Mouse (Mus musculus) mouse trophoblast stem cell (cell line): ENCODE measurements around the gene Dtx3.
"Not testable (repeated sequence)": the region's sequence is repeated elsewhere in the genome, so short reads cannot be mapped to it uniquely, and the experiment has no call there.

Experiments
- in situ Hi-C, 2 experiments: fragments of 300-500 bp; cut with MseI, MboI; formaldehyde crosslinking; loops; 2 replicates in 1 of 2; 3 replicates in 1 of 2; pipeline ENCODE4 v1.15.1; 2025

The Dtx3 gene

GRCm38 (mm10) chr10:127205373-127205772, 9.8 kb upstream of the Dtx3 start:
- in situ Hi-C loops = no loop called here

- in situ Hi-C loops = no loop called here
Measured at GRCm38 (mm10) chr10:127204589-127204988, 9.1 kb upstream of the Dtx3 start.

GRCm38 (mm10) chr10:127203106-127203505, 7.6 kb upstream of the Dtx3 start:
- in situ Hi-C loops = no loop called here

- in situ Hi-C loops = no loop called here
Measured at GRCm38 (mm10) chr10:127200279-127200678, 4.8 kb upstream of the Dtx3 start.

- in situ Hi-C loops = no loop called here
Measured at GRCm38 (mm10) chr10:127199474-127199873, 3.9 kb upstream of the Dtx3 start.

GRCm38 (mm10) chr10:127199068-127199467, 3.5 kb upstream of the Dtx3 start:
- in situ Hi-C loops = no loop called here

- in situ Hi-C loops = no loop called here
Measured at GRCm38 (mm10) chr10:127198492-127198891, 3.0 kb upstream of the Dtx3 start.

GRCm38 (mm10) chr10:127197505-127198110, 2.1 kb upstream of the Dtx3 start:
- in situ Hi-C loops = no loop called here

GRCm38 (mm10) chr10:127197104-127197503, 1.6 kb upstream of the Dtx3 start:
- in situ Hi-C loops = no loop called here

GRCm38 (mm10) chr10:127196392-127196791, 864 bp upstream of the Dtx3 start:
- in situ Hi-C loops = no loop called here

- in situ Hi-C loops = no loop called here
Measured at GRCm38 (mm10) chr10:127194428-127195327, 850 bp downstream of the Dtx3 start.

GRCm38 (mm10) chr10:127193011-127193410, 2.5 kb downstream of the Dtx3 start:
- in situ Hi-C loops = no loop called here

GRCm38 (mm10) chr10:127192057-127192328, 3.5 kb downstream of the Dtx3 start:
- in situ Hi-C loops = not testable (repeated sequence)

- in situ Hi-C loops = no loop called here
Measured at GRCm38 (mm10) chr10:127191191-127192056, 4.1 kb downstream of the Dtx3 start.

GRCm38 (mm10) chr10:127190398-127191190, 4.9 kb downstream of the Dtx3 start:
- in situ Hi-C loops = no loop called here

- in situ Hi-C loops = no loop called here
Measured at GRCm38 (mm10) chr10:127189651-127190381, 5.7 kb downstream of the Dtx3 start, which contains the start of gene Arhgef25. Gene Arhgef25 (minus strand): TSS chr10:127190083.

- in situ Hi-C loops = no loop called here
Measured at GRCm38 (mm10) chr10:127189116-127189650, 6.3 kb downstream of the Dtx3 start.

GRCm38 (mm10) chr10:127188465-127189115, 6.9 kb downstream of the Dtx3 start:
- in situ Hi-C loops = no loop called here

GRCm38 (mm10) chr10:127188079-127188453, 7.5 kb downstream of the Dtx3 start:
- in situ Hi-C loops = no loop called here
